Mouse (Mus musculus): ENCODE data around the gene Gm10721.
"Not testable (repeated sequence)": the region's sequence is repeated elsewhere in the genome, so short reads cannot be mapped to it uniquely, and the experiment has no call there.

DNA sequence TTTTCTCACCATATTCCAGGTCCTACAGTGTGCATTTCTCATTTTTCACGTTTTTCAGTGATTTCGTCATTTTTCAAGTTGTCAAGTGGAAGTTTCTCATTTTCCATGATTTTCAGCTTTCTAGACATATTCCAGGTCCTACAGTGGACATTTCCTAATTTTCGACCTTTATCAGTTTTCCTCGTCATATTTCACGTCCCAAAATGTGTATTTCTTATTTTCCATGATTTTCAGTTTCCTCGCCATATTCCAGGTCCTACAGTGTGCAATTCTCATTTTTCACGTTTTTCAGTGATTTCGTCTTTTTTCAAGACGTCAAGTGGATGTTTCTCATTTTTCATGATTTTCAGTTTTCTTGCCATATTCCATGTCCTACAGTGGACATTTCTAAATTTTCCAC lies 14.3 kb downstream of the Gm10721 start:
- TF ChIP-seq CTCF (IDR thresholded peaks at IDR 0.05; ENCODE audit: borderline replicate concordance, extremely low read depth, insufficient read depth, insufficient read length); POLR2A (IDR thresholded peaks at IDR 0.05; ENCODE audit: borderline replicate concordance, extremely low read depth, insufficient read depth, insufficient read length, poor library complexity, severe bottlenecking): not testable (repeated sequence)
